Mouse (Mus musculus): ENCODE measurements at regions not wholly inside any gene's neighbourhood (a gene's known extent, or its start where the extent isn't known, plus 50 kb on each side); places are given as distances from the start of the nearest gene placed in this dataset.

- no peak for ATAC-seq (ENCODE audit: poor library complexity, severe bottlenecking)
These were observed 70.0 kb upstream of the Raph1 start for GRCm38 (mm10) chr1:60636802-60637452.

- peak; percentile 43 for ATAC-seq (ENCODE audit: poor library complexity, severe bottlenecking)
These were observed 61.0 kb upstream of the Raph1 start for GRCm38 (mm10) chr1:60627786-60628453.

GRCm38 (mm10) chr1:60627367-60627766 lies 60.5 kb upstream of the Raph1 start:
- ATAC-seq (ENCODE audit: poor library complexity, severe bottlenecking) = peak; percentile 96

GRCm38 (mm10) chr1:60625698-60626486 lies 59.0 kb upstream of the Raph1 start:
- ATAC-seq (ENCODE audit: poor library complexity, severe bottlenecking) = no peak

- ATAC-seq (ENCODE audit: poor library complexity, severe bottlenecking) = no peak
These were observed 57.3 kb upstream of the Raph1 start for GRCm38 (mm10) chr1:60624231-60624630.

- ATAC-seq (ENCODE audit: poor library complexity, severe bottlenecking) = no peak
These were observed 56.6 kb upstream of the Raph1 start for GRCm38 (mm10) chr1:60623440-60624016.

- ATAC-seq (ENCODE audit: poor library complexity, severe bottlenecking) = no peak
These were observed 54.9 kb upstream of the Raph1 start for GRCm38 (mm10) chr1:60621770-60622169.

GRCm38 (mm10) chr1:60621064-60621726 lies 54.3 kb upstream of the Raph1 start:
- ATAC-seq (ENCODE audit: poor library complexity, severe bottlenecking) = no peak

- no peak for ATAC-seq (ENCODE audit: poor library complexity, severe bottlenecking)
These were observed 51.5 kb upstream of the Raph1 start for GRCm38 (mm10) chr1:60618389-60618788.

- ATAC-seq (ENCODE audit: poor library complexity, severe bottlenecking) = no peak
These were observed 50.0 kb upstream of the Raph1 start for GRCm38 (mm10) chr1:60616916-60617315.

Data from megakaryocyte, adult 5-6 weeks (primary cell).